Mouse (Mus musculus): ENCODE measurements at regions not wholly inside any gene's neighbourhood (a gene's known extent, or its start where the extent isn't known, plus 50 kb on each side); places are given as distances from the start of the nearest gene placed in this dataset.
"Not testable (repeated sequence)": the region's sequence is repeated elsewhere in the genome, so short reads cannot be mapped to it uniquely, and the experiment has no call there.

DNA sequence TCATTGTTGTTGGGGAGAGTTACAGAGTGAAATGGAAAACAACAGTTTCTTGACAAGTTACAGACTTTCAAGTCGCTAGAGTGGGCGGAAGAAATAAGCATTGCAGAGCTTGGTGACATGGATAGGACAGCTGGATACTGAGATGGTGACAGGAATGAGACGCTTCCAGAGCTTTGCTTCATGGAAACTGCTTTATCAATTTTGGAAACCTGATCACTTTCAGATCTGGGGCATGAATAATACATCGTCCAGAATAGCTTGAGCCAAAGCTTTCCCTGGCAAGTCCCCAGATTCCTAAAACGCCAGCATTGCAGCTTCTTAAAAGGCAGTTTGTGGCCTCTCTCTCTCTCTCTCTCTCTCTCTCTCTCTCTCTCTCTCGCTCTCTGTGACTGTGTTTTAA is 207.9 kb upstream of the Pex5l start:
- no peak overlapping the region for H3K9ac ChIP-seq (ENCODE audit: low read length)
- no peak for ATAC-seq (ENCODE audit: low FRiP score, low TSS enrichment)
- TF ChIP-seq CTCF (IDR thresholded peaks at IDR 0.05; ENCODE audit: low read depth) = no peak
- TF ChIP-seq EP300 (optimal IDR thresholded peaks at IDR 0.05) = no peak
- H3K27me3 ChIP-seq (ENCODE audit: control insufficient read depth, insufficient read depth, low read length) = no peaks in the 10 kb centered on the region
- H3K27ac ChIP-seq (replicated peaks) = no peak overlapping the region
- WGBS = 37% methylated on average over 6 of the region's 6 CpGs
- no peak overlapping the region; the same call in 1 of the 2 replicates for H3K4me2 ChIP-seq (replicated peaks; ENCODE audit: low read depth)
- no peaks in the 10 kb centered on the region for H3K4me1 ChIP-seq (replicated peaks; ENCODE audit: control insufficient read depth, insufficient read depth)
- H3K9me3 ChIP-seq (ENCODE audit: control insufficient read depth, low read length) = no peaks in the 10 kb centered on the region
- DNase-seq (ENCODE audit: low spot score) = no peak
- no peak overlapping the region for H3K4me3 ChIP-seq (ENCODE audit: low read depth, low read length)
- H3K36me3 ChIP-seq (ENCODE audit: control insufficient read depth, insufficient read depth, low read length) = no peaks in the 10 kb centered on the region

- no peak overlapping the region for H3K4me3 ChIP-seq (ENCODE audit: low read depth, low read length)
- DNase-seq (ENCODE audit: low spot score) (no peak), ATAC-seq (ENCODE audit: low FRiP score, low TSS enrichment) (no peak)
- H3K27ac ChIP-seq (replicated peaks) = no peak overlapping the region
- no peaks in the 10 kb centered on the region for H3K27me3 ChIP-seq (ENCODE audit: control insufficient read depth, insufficient read depth, low read length)
- no peaks in the 10 kb centered on the region for H3K36me3 ChIP-seq (ENCODE audit: control insufficient read depth, insufficient read depth, low read length)
- H3K4me1 ChIP-seq (replicated peaks; ENCODE audit: control insufficient read depth, insufficient read depth) = no peaks in the 10 kb centered on the region
- no peak overlapping the region for H3K4me2 ChIP-seq (replicated peaks; ENCODE audit: low read depth)
- 97% methylated on average over 3 of the region's 3 CpGs for WGBS
- TF ChIP-seq CTCF (IDR thresholded peaks at IDR 0.05; ENCODE audit: low read depth) = no peak
- TF ChIP-seq EP300 (optimal IDR thresholded peaks at IDR 0.05) = no peak
- no peaks in the 10 kb centered on the region for H3K9me3 ChIP-seq (ENCODE audit: control insufficient read depth, low read length)
- no peak overlapping the region for H3K9ac ChIP-seq (ENCODE audit: low read length)
Observed at GRCm38 (mm10) chr3:33334056-33334455, 191.0 kb upstream of the Pex5l start.

GRCm38 (mm10) chr3:33317691-33318090 is 174.6 kb upstream of the Pex5l start:
- not testable (repeated sequence) for ATAC-seq (ENCODE audit: low FRiP score, low TSS enrichment); H3K4me3 ChIP-seq (ENCODE audit: low read depth, low read length); H3K9ac ChIP-seq (ENCODE audit: low read length); H3K27me3 ChIP-seq (ENCODE audit: control insufficient read depth, insufficient read depth, low read length); H3K36me3 ChIP-seq (ENCODE audit: control insufficient read depth, insufficient read depth, low read length); H3K9me3 ChIP-seq (ENCODE audit: control insufficient read depth, low read length); H3K4me2 ChIP-seq (replicated peaks; ENCODE audit: low read depth); H3K4me1 ChIP-seq (replicated peaks; ENCODE audit: control insufficient read depth, insufficient read depth); H3K27ac ChIP-seq (replicated peaks); DNase-seq (ENCODE audit: low spot score)
- 83% methylated on average over 1 of the region's 1 CpGs for WGBS

- H3K36me3 ChIP-seq (ENCODE audit: control insufficient read depth, insufficient read depth, low read length) = no peaks in the 10 kb centered on the region
- H3K4me1 ChIP-seq (replicated peaks; ENCODE audit: control insufficient read depth, insufficient read depth) = no peaks in the 10 kb centered on the region
- ATAC-seq (ENCODE audit: low FRiP score, low TSS enrichment) (no peak), DNase-seq (ENCODE audit: low spot score) (no peak)
- no peak overlapping the region for H3K4me2 ChIP-seq (replicated peaks; ENCODE audit: low read depth)
- 70% methylated on average over 3 of the region's 3 CpGs for WGBS
- H3K27me3 ChIP-seq (ENCODE audit: control insufficient read depth, insufficient read depth, low read length) = no peaks in the 10 kb centered on the region
- no peak overlapping the region for H3K9ac ChIP-seq (ENCODE audit: low read length)
- H3K9me3 ChIP-seq (ENCODE audit: control insufficient read depth, low read length) = no peaks in the 10 kb centered on the region
- no peak overlapping the region for H3K27ac ChIP-seq (replicated peaks)
- no peak for TF ChIP-seq CTCF (IDR thresholded peaks at IDR 0.05; ENCODE audit: low read depth)
- H3K4me3 ChIP-seq (ENCODE audit: low read depth, low read length) = no peak overlapping the region
Observed at GRCm38 (mm10) chr3:33312230-33312825, 169.3 kb upstream of the Pex5l start.

DNA sequence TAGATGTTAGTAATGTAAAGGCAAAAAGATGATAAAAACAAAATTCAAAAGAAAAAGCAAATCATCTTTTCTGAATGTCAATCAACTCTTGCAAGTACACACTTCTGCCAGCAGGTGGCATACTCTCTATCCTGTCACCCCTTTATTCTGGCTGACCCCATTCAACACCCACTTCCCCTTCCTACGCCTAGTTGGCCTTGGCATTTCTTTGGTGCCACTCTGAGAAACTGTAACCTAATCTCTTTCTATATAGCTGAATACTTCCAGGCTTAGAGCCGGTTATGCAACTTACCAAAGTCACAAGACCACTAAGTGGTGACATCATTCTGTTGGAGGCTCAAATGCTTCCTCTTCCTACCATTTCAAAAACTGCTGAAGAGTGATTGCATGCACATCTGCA is 165.2 kb upstream of the Pex5l start:
- 0 out of 2 replicates have a peak, but pooled peaks have one; percentile 29 for ATAC-seq (ENCODE audit: low FRiP score, low TSS enrichment)
- no peak overlapping the region for H3K9ac ChIP-seq (ENCODE audit: low read length)
- H3K4me3 ChIP-seq (ENCODE audit: low read depth, low read length) = no peak overlapping the region
- H3K9me3 ChIP-seq (ENCODE audit: control insufficient read depth, low read length) = no peaks in the 10 kb centered on the region
- 22% methylated on average over 2 of the region's 2 CpGs for WGBS
- peak; percentile 13 for DNase-seq (ENCODE audit: low spot score)
- no peaks in the 10 kb centered on the region for H3K36me3 ChIP-seq (ENCODE audit: control insufficient read depth, insufficient read depth, low read length)
- H3K27me3 ChIP-seq (ENCODE audit: control insufficient read depth, insufficient read depth, low read length) = no peaks in the 10 kb centered on the region
- H3K4me2 ChIP-seq (replicated peaks; ENCODE audit: low read depth) = no peak overlapping the region
- no peak overlapping the region for H3K27ac ChIP-seq (replicated peaks)
- no peak for TF ChIP-seq EP300 (optimal IDR thresholded peaks at IDR 0.05)
- peak; percentile 65 for TF ChIP-seq CTCF (IDR thresholded peaks at IDR 0.05; ENCODE audit: low read depth)
- no peaks in the 10 kb centered on the region for H3K4me1 ChIP-seq (replicated peaks; ENCODE audit: control insufficient read depth, insufficient read depth)

DNA sequence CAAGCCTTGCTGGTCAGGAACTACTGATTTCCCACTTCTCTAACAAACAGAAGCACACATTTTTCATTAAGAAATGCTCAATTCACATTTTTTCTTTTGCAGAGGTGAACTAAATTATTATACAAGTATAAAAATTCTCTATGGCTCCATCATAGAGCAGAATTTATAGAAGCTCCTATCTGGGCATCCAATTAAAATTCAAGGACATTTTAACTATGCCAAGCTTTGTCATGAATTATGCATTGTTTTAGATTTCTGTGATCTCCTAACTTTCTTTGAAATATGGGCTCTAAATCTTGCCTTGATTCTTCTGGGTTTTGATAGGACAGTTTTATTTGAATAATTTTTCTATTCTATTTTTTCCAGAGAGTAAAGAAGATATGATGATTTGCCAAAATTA is 163.1 kb upstream of the Pex5l start:
- no peak overlapping the region for H3K4me2 ChIP-seq (replicated peaks; ENCODE audit: low read depth)
- no peak for ATAC-seq (ENCODE audit: low FRiP score, low TSS enrichment)
- no peaks in the 10 kb centered on the region for H3K4me1 ChIP-seq (replicated peaks; ENCODE audit: control insufficient read depth, insufficient read depth)
- H3K27ac ChIP-seq (replicated peaks) = no peak overlapping the region
- no peaks in the 10 kb centered on the region for H3K27me3 ChIP-seq (ENCODE audit: control insufficient read depth, insufficient read depth, low read length)
- TF ChIP-seq EP300 (optimal IDR thresholded peaks at IDR 0.05) = no peak
- no peak for TF ChIP-seq CTCF (IDR thresholded peaks at IDR 0.05; ENCODE audit: low read depth)
- no peak overlapping the region for H3K4me3 ChIP-seq (ENCODE audit: low read depth, low read length)
- no peak for DNase-seq (ENCODE audit: low spot score)
- no peak overlapping the region for H3K9ac ChIP-seq (ENCODE audit: low read length)
- no peaks in the 10 kb centered on the region for H3K36me3 ChIP-seq (ENCODE audit: control insufficient read depth, insufficient read depth, low read length)
- no peaks in the 10 kb centered on the region for H3K9me3 ChIP-seq (ENCODE audit: control insufficient read depth, low read length)

Measured in stomach, postnatal 0 days (tissue).